Mouse (Mus musculus): ENCODE measurements around the gene Susd5.

Susd5 gene

DNA sequence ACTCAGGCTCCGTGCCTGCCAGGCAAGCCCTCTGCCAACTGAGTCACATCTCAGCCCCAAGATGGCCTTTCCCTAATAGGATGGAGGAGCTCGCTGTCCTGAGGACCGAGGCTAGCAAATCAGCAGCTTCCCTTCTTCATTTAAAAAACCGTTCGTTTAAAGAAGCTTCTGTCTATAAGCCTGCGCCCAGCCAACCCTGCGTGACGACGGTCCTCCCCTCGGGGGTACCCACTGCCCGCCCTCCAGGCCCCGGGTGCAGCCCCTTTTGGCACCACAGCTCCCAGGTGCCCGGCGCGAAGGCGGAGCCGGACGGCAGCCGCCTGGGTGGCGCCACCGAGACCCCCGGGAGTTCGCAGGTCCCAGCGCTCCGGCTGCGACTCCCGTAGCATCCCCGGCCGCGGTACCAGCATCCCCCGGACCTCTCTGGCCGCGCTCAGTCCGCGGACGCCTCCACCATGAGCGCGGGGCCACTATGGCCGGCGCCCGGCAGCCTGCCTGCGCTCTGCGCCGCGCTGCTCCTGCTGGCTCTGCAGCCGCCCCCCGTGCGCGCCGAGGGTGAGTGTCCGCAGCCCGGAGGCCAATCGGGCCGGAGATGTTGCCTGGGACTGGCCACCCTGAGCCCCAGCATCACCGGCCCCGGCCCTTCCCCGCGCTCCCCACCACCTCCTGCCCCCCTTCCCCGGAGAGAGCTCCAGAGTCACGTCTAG is at the start of gene Susd5:
Gene Susd5 (plus strand): TSS at position 51 of the 707 bp plus-strand sequence.
- DNase-seq (ENCODE audit: low spot score): no peak

DNA sequence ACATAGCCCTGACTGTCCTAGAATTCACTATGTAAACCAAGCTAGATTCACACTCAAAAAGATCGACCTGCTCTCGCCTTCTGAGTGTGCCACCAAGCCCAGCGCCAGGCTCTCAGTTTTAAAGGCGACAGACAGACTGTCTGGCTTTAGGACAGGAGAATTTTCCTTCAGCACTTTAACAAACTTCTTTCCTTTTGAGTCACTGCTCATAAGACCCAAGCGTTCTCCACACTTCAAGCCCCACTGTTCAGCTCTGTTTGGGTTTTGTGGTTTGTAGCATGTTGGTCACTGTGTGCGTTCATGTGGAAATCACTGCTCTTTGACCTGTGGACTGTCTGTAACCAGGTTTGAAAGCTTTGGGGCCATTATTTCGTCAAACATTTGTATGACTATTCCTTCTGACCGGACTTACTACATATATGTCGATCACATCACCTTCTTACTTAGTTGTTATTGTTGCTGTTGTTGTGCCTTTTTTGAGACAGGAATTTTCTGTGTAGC is 49.0 kb upstream of the Susd5 start:
- DNase-seq (ENCODE audit: low spot score): no peak

DNA sequence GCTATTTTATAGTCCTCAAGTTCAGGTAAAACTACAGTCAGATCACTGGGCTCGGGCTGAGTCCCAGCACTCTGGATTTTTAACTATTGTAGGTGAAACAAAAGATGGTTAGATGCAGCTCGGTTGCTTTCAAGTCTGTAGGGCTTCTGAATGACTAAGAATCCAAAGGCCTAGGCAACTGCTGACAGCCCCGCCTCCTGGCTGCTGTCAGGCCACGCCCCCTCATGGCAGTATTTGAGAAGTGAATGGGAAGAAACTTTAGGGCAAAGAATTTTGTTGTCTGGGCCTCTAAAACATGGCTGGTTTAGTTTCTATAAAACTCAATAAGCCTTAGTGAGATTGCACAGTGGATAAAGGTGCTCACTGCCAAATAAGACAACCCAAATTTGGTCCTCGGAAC is 47.4 kb upstream of the Susd5 start:
- no peak for DNase-seq (ENCODE audit: low spot score)

DNA sequence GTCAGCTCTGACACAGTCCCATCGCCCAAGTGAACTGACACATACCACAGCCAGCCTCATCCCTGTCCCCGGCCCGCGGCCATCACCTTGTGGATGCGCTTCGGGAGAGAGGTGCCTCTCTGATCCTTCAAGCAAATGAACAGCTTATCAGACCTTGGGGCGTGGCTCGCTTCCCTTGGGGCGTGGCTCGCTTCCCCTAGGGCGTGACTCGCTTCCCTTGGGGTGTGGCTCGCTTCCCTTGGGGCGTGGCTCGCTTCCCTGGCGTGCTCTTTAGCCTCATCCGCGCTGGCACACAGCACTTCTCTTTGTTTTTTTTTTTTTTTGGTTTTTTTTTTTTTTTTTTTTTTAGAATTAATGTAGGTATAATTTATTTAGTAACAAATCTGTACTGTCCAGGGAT is 45.7 kb upstream of the Susd5 start:
- no peak for DNase-seq (ENCODE audit: low spot score)

DNA sequence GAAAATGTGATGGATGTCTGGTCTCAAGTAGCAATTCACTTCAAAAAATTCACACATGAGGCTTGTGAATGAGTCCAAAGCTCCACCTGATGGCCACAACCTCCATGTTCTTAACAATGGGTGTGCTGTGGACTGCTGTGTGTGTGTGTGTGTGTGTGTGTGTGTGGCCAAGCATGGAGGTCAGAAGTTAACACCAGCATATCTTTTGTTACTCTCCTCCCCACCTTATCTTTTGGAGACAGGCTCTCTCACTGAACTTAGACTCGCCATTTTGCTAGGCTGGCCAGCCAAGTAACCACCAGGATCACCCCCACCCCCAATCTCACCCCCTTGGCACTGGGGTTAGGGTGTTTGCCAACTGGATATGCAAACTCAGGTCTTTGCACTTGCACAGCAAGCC is 42.9 kb upstream of the Susd5 start:
- DNase-seq (ENCODE audit: low spot score): no peak

DNA sequence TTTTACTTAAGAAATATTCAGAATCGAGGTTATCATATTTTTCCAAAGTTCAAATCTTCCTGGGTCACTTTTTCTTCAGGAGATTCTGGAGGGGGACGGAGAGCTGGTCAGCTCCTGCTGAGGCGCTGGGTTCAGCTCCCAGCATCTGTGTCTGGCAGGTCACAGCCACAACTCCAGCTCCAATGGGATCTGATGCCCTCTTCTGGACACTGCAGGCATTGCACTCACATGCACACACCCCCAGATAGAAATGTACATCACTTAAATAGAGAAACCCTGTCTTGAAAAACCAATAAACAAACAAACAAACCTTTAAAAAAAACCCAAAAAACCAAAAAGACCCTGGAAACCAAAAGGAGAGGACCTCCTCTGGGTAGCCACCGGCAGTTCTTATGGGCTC is 41.2 kb upstream of the Susd5 start:
- DNase-seq (ENCODE audit: low spot score): no peak

DNA sequence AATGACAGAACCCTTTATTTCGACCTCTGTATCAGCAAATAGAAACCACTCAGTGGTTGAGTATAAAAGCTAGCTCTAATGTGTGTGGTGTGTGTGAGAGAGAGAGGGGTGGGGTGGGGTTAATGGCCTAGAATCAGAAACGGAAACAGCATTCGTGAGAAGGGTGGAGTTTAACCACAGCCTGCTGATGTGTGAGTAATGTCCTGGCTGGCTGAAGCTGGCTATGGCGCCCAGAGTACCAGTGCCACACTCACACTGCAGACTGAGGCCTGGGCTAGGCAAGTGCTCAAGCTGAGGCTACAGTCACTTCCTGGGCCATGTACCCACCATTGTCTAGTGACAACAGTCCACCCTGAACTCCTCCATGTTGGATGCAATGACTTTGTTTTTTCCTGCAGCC is 40.5 kb upstream of the Susd5 start:
- no peak for DNase-seq (ENCODE audit: low spot score)

DNA sequence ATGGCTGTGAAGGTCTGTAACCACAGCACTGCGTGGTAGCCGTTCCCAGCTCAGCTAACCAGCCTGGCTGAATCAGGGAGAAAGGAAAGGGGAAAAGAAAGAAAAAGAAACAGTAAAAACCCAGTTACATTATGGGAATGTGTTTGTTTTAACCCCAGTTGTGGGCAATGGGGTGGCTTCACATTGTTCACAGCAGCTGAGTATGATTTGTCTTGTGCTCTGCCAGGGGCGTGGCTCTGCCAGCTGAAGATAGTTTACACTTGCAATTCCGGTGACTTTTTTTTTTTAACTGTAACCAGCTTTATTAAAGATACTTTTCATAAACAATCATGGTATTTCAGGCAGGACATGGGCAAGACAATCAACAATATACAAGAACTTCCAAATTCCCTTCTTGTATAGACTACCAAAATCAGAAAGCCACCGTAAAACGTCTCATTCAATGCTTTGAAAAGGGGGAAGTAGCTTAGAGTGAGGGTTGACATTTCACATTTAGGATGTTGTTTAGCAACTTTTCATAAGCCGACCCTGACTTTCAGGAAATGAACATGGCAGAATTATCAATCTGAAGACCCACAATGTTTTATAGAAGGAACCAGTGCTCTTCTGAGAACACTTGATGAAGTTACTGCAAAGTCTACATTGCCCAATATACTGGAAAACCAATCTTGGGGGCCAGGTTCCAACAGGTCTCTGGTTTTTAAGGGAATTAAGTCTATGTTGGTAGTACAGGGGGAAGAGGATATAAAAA is 37.8 kb upstream of the Susd5 start:
- DNase-seq (ENCODE audit: low spot score): no peak

DNA sequence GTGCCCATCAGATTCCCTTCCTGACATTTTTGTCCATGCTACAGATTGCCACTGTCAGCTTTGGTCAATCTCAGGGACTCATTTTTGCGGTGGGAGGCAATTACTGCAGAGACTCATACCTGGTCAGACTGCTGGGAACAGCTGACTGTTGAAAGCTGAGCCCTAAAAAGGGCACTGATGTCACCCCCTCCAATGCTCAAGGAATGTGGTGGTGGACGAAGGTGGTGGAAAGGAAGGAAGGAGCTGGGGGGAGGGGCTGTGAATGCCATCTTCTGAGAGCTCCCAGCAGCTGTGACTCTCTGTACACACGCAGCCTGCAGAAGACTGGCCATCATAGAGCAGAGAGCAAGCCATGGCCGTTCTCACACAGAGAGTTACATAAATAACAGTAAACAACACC is 34.8 kb upstream of the Susd5 start:
- DNase-seq (ENCODE audit: low spot score): no peak

DNA sequence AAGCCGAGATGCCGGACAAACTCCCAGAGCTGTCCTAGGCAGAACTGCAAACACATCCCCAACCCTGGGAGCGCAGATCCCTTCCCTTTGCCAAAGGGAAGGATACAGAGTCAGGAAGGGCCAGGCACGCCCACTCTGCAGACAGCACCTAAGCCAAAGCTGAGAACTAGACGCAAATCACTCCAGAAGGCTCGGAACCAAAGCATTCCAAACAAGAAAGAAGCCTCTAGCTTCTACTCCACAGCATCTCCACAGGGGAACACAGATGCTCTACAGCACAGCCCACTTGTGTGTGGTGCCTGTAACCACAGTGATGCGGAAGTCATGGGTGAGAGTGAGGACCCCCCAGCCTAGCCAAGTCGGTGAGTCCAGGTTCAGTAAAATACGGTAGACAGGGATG is 31.8 kb upstream of the Susd5 start:
- DNase-seq (ENCODE audit: low spot score): no peak

DNA sequence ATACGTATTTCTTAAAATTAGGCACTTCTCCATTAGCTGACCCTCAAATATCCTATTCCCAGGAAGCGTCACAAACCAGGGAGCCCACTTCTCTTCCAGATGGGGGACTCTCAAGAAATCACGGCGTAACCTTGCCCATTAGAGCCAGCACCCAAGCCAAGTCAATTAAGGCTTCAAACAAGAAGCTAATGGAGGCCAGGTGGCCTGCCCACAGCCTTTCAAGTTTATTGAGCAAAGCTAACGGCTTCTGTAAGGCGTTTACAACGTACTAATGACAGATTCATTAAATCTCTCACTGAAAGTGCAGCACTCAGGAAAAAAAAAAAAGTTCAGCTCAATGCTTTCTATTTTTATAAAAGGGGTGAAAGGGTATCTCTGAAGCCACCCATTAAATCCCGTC is 31.1 kb upstream of the Susd5 start:
- DNase-seq (ENCODE audit: low spot score): peak; percentile 19

DNA sequence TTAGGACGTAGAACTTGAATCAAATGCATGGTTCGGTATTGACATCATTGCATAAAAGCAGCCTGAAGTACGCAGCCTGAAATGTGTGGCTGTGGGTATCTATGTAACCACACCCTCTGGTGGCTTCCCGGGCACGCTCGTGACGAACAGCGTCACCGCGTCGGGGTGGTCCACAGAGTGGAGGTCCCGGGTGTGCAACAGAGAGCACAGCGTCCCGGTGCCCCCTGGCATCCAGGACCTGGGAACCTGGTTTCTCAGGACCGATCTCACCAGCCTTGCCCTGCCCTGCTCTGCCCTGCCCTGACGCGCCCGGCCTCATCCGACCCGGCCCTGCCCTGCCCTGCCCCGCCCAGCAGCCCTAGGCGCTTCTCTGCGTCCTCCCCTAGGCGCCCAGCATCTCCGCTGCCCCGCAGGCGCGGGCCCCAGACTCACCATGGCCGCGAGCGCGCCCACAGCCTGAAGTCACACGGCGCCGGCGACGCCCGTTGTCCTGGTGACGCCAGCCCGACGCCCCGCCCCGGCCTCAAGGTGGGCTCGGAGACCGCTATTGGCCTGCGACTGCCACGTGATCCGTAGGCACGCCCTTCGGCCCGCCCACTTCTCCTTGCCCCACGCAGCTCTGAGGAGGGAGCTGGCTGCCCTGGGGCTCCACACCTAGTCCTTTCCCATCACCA is 30.5 kb upstream of the Susd5 start:
- DNase-seq (ENCODE audit: low spot score): peak; percentile 87

DNA sequence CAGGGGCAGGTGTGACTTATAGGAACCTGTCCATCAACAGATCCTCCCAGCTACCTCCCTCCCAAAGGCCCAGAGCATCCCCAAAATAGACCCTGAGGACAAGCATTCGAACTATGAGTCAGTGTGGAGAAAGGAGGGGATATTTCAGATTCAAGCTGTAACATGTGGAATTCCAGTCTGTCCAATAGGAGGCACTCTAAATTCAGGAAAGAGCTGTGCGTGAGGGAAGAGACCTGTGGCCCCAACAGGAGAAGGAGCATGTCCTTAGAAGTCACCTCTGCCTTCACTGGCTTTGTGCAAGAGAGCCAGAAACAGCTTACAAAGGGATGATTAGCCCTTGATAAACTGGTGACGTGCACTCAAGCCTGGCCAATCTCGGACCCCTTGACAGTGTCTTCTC is 16.0 kb upstream of the Susd5 start:
- no peak for DNase-seq (ENCODE audit: low spot score)

DNA sequence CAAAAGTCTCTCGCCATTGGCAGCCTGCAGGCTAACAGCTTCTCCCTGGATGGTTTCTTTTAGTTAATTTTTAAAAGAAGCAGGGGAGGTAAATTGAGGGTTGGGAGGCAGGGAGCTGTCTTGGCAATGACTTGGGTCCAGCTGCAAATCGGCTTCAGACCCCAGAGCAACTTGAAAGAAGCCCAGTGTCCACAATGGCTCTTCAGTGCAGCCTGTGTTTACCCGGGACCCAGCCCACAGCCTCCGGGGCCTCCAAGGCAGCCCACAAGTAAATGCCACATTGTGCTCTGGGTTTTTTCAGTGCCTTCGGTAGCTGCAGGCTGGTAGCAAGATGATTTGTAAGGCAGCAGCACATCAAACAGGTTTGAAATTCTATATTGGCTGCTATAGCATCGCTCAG is 14.4 kb upstream of the Susd5 start:
- DNase-seq (ENCODE audit: low spot score): no peak

DNA sequence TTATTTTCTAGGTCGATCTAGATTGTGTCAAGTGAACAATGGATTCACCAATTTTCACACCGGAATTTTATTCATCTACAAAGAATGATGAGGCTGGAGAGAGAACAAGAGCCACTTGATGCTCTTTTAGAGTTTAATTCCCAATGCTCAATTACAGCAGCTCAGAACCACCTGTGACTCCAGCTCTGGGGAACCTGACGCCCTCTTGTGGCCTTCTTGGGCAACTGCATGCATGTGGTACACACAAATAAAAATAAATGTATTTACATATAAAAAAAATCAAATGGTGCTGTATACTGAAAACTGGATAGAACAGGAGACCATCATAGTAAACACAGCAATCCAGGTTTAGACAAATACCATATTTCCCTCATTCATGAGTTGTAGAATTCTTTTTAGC is 12.5 kb upstream of the Susd5 start:
- DNase-seq (ENCODE audit: low spot score): no peak

DNA sequence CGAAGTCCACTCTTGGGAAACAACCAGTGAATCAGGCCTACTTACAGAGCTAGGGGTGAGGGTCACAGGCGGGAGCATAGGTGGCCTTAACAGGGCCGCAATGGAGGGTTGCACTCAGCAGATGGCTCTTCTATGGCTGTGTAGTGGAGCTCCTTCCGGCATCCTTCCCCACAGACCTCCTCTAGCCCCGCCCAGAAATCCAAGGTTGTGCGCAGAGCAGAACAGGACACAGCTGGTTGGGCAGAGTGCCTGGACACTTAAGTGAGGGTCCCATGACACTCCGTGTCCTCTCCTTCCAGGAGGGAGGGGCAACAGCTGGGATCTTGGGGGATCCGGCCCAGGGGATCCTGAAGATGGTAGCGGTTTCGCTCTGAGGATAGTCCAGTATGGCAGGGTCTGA is 10.9 kb upstream of the Susd5 start, which contains the start of gene Fbxl2:
Gene Fbxl2 (minus strand): TSS at position 164 of the 400 bp plus-strand sequence.
- DNase-seq (ENCODE audit: low spot score): peak; percentile 35

DNA sequence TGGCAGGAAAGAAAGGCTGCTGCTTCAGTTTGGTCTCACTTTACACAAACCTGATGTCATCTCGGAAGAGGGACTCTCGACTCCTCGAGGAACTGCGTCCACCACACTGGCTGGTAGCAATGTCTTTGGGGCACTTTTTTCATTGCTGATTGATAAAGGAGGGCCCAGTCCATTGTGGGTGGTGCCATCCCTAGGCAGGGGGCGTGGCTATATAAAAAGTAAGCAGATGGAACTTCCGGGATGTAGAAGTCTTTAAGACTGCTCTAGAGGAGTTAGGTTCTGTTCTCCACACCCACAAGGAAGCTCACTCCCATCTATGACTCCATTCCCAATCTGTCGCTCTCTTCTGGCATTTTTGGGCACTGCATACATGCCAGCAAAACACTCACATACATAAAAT is 10.3 kb upstream of the Susd5 start:
- DNase-seq (ENCODE audit: low spot score): no peak

DNA sequence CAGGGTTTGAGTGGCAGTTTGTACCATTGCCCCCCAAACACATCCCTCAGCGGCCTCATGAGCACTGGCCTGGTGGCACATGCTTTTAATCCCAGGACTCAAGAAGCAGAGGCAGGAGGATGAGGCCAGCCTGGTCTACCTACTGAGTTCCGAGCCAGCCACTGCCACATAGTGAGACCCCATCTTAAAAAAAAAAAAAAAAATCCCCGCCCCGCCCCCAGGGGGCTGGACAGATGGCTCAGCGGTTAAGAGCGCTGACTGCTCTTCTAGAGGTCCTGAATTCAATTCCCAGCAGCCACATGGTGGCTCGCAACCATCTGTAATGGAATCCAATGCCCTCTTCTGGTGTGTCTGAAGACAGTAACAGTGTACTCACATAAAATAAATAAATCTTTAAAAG is 6.8 kb upstream of the Susd5 start:
- DNase-seq (ENCODE audit: low spot score): no peak

DNA sequence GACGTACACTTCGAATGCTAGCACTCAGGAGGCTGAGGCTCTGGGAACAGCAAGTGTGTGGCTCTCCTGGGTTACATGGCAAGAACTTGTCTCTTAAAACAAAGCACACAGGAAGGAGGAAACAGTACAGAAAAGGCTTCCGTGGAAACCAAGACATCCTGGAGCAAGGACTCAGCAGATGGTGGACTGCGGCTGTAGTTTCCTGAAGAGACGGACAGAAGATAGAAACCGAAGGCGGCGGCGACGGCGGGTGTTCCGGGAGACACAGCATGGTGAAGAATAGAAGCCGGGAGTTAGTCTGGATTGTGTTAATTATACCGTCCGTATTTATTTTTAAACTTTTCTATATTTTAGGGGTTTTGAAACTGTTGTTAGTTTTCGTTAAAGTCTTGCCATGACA is 6.2 kb upstream of the Susd5 start:
- DNase-seq (ENCODE audit: low spot score): no peak

DNA sequence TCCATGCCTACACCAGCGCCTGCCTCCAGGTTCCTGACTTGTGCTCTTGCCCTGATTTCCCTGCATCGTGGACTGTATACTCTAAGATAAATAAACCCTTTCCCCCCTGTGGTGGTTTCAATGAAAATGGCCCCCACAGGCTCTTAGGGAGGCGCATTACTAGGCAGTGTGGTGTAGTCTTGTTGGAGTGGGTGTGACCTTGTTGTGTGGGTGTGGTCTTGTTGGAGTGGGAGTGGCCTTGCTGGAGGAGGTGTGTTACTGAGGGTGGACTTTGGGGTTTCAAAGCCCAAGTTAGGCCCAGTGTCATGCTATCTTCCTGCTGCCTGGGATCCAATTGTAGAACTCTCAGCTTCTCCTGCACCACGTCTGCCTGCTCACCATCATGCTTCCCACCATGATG is 4.9 kb upstream of the Susd5 start:
- no peak for DNase-seq (ENCODE audit: low spot score)

DNA sequence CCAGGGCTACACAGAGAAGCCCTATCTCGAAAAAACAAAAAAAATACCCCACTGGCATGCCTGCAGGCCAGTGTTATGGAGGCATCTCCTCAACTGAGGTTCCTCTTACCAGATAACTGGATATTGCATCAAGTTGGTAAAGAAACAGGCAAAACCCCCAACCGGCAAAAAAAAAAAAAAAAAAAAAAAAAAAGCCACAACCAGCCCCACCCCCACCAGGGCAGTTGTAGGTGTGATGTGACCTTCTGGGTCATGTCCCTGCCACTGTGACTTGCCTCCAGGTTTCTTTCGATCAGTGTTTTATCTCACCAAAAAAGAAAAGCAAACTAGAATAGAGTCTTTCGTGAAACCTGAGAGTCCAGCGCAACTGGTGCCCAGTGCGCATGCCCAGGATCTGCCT is 4.1 kb upstream of the Susd5 start:
- DNase-seq (ENCODE audit: low spot score): no peak

DNA sequence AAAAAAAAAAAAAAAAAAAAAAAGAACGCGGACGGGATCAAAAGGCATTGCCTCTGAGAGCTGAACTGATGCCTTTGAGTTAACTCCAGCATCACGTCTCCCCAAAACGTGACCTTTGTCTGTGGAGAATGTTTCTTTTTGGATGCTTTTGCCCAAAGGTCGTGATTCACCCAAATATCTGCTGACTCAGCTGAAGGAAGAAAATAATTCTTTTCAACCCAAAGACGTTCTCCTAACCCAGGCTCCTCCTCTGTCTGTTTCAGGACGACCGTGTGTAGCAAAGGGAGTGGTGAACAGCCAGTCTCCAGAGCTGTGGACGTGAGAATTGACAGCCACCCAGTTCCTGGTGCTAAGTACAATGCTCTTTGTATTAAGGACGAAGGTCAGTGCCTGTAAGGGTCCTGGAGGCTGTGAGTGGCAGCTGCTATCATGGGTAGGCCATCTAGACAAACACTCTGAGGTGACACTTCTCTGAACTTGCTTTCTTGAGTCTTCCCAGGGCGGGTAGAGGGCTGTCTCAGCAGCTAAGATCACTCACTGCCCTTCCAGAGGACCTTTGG is 11.6 kb downstream of the Susd5 start:
- DNase-seq (ENCODE audit: low spot score): no peak

DNA sequence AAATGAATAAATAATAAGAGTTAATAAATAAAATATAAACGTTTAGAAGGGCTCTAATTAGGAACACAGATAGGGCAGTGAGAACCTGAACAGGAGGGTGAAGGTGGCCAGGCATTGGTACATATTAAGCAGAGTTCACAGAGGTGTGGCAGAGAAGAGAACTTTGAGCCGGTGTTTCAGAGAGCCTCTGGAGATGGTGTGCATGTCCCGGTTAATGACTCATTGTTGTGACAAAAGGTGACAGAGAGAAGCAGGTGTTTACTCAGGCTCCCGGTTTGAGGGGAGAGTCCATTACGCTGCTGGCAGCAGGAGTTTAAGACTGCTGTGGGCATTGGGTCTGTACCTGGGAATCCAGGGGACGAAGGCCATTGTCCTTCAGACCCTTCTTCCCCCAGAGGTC is 12.4 kb downstream of the Susd5 start:
- DNase-seq (ENCODE audit: low spot score): no peak

Measured in MN1 (cell line).